Mouse (Mus musculus) right cerebral cortex, postnatal 25 days (tissue): ENCODE measurements around the gene Hic1.

Experiments
- DNase-seq: peaks from one replicate; pipeline ENCODE4 v3.0.0; 2022

The Hic1 gene

GRCm38 (mm10) chr11:75166861-75167642 lies 2.3 kb downstream of the Hic1 start:
- no peak for DNase-seq

GRCm38 (mm10) chr11:75166193-75166842 lies 3.0 kb downstream of the Hic1 start:
- no peak for DNase-seq

GRCm38 (mm10) chr11:75165441-75166192 lies 3.7 kb downstream of the Hic1 start:
- peak; percentile 80 for DNase-seq

GRCm38 (mm10) chr11:75164750-75165149 lies 4.6 kb downstream of the Hic1 start:
- DNase-seq, result no peak

- DNase-seq, result no peak
These were observed 5.3 kb downstream of the Hic1 start for GRCm38 (mm10) chr11:75164051-75164450.

GRCm38 (mm10) chr11:75163379-75163778 lies 5.9 kb downstream of the Hic1 start:
- no peak for DNase-seq

- no peak for DNase-seq
These were observed 6.7 kb downstream of the Hic1 start for GRCm38 (mm10) chr11:75162591-75163080.

- DNase-seq, result no peak
These were observed 7.8 kb downstream of the Hic1 start for GRCm38 (mm10) chr11:75161417-75162008.

- DNase-seq, result no peak
These were observed 8.4 kb downstream of the Hic1 start for GRCm38 (mm10) chr11:75160954-75161353.

GRCm38 (mm10) chr11:75159564-75159963 lies 9.8 kb downstream of the Hic1 start:
- no peak for DNase-seq

GRCm38 (mm10) chr11:75158432-75158831 lies 10.9 kb downstream of the Hic1 start:
- DNase-seq, result no peak

GRCm38 (mm10) chr11:75157901-75158300 lies 11.4 kb downstream of the Hic1 start:
- no peak for DNase-seq

GRCm38 (mm10) chr11:75157037-75157436 lies 12.3 kb downstream of the Hic1 start:
- DNase-seq, result no peak

GRCm38 (mm10) chr11:75156416-75156815 lies 12.9 kb downstream of the Hic1 start:
- no peak for DNase-seq

GRCm38 (mm10) chr11:75155985-75156384 lies 13.3 kb downstream of the Hic1 start:
- DNase-seq, result no peak

GRCm38 (mm10) chr11:75154053-75154585 lies 15.2 kb downstream of the Hic1 start:
- DNase-seq, result no peak

- DNase-seq, result no peak
These were observed 16.4 kb downstream of the Hic1 start for GRCm38 (mm10) chr11:75152603-75153557.

GRCm38 (mm10) chr11:75150346-75150745 lies 19.0 kb downstream of the Hic1 start:
- DNase-seq, result no peak

- DNase-seq, result no peak
These were observed 20.8 kb downstream of the Hic1 start for GRCm38 (mm10) chr11:75148332-75149035.

- no peak for DNase-seq
These were observed 21.5 kb downstream of the Hic1 start for GRCm38 (mm10) chr11:75147846-75148168.
